Mouse (Mus musculus) T-cell, adult 2 months (primary cell): ENCODE measurements around the gene Tlr8.

Experiments used
- DNase-seq: peaks from one replicate; pipeline ENCODE4 v3.0.0; 2022; ENCODE audit warnings: low spot score

The Tlr8 gene

GRCm38 (mm10) chrX:167205813-167206520 lies 58.2 kb downstream of the Tlr8 start:
- DNase-seq = no peak

GRCm38 (mm10) chrX:167201365-167201764 lies 62.8 kb downstream of the Tlr8 start:
- DNase-seq = peak; percentile 49

- DNase-seq = no peak
These were observed 68.9 kb downstream of the Tlr8 start for GRCm38 (mm10) chrX:167195228-167195649.
